Mouse (Mus musculus) heart, postnatal 0 days (tissue): Measurements from ENCODE around the gene Uchl5. TPM values are rescaled to one million over a fixed set of nuclear protein-coding genes. Genes with fewer than 3 reads are reported as not detected.

Source experiments
- ATAC-seq: fragments of 200-750 bp; cut with Nextera tagmentation; 2 replicates; pipeline ENCODE4 v1.8.0; 2017; ENCODE audit warnings: low read depth, moderate number of reproducible peaks, moderate library complexity; ENCODE audit not compliant: insufficient read depth
- DNase-seq: peaks from one replicate; pipeline ENCODE4 v3.0.0-alpha.2; 2016; ENCODE audit warnings: low spot score
- H3K27ac ChIP-seq: fragments of 300-500 bp; sonication (generic); 2 replicates; pipeline ENCODE4 v1.5.1; 2014; ENCODE audit warnings: low read depth, mild to moderate bottlenecking
- H3K27me3 ChIP-seq: fragments of 300-500 bp; sonication (generic); 2 replicates; pipeline ENCODE4 v1.6.1; 2014; ENCODE audit warnings: low read length, mixed read lengths; ENCODE audit not compliant: control insufficient read depth, insufficient read depth
- H3K36me3 ChIP-seq: fragments of 300-500 bp; sonication (generic); replicated peaks from 2 replicates; pipeline ENCODE4 v1.6.1; 2014; ENCODE audit warnings: low read length, mixed read lengths; ENCODE audit not compliant: control insufficient read depth, insufficient read depth
- H3K4me1 ChIP-seq: fragments of 300-500 bp; sonication (generic); 2 replicates; pipeline ENCODE4 v1.6.1; 2014; ENCODE audit warnings: antibody characterized with exemption; ENCODE audit not compliant: control insufficient read depth, insufficient read depth
- H3K4me2 ChIP-seq: fragments of 300-500 bp; sonication (generic); 2 replicates; pipeline ENCODE4 v1.6.1; 2014; ENCODE audit warnings: low read depth, mild to moderate bottlenecking, low read length, moderate library complexity
- H3K4me3 ChIP-seq: fragments of 300-500 bp; sonication (generic); 2 replicates; pipeline ENCODE4 v1.5.1; 2014; ENCODE audit warnings: low read depth, low read length
- H3K9ac ChIP-seq: fragments of 300-500 bp; sonication (generic); replicated peaks from 2 replicates; pipeline ENCODE4 v1.6.1; 2014; ENCODE audit warnings: low read depth, low read length, mixed read lengths
- H3K9me3 ChIP-seq: fragments of 300-500 bp; sonication (generic); replicated peaks from 2 replicates; pipeline ENCODE4 v1.6.1; 2016; ENCODE audit warnings: low read length; ENCODE audit not compliant: control insufficient read depth
- CTCF ChIP-seq: IDR thresholded peaks from 2 replicates; pipeline ENCODE4 v1.5.1; 2016; ENCODE audit warnings: antibody characterized with exemption, control low read depth, low read depth
- EP300 ChIP-seq: IDR thresholded peaks from 2 replicates; pipeline ENCODE4 v1.6.1; 2016; ENCODE audit warnings: antibody characterized with exemption, low read depth
- WGBS: fragments of 180-500 bp; shearing (Covaris S2); extraction: QIAGEN DNeasy Blood & Tissue Kit; methylation state at CpG from one replicate; pipeline ENCODE4 v1.1.7; 2014; 5-methylcytosine and 5-hydroxymethylcytosine counted together
- polyA plus RNA-seq: library from polyadenylated mRNA; unstranded; fragments of >200 nt; fragmentation: Nextera tagmentation; extraction: Ambion mirVana; gene quantifications from 2 replicates; pipeline ENCODE4 v1.2.1, GENCODE M21; 2015
- total RNA-seq: library from RNA; depleted of rRNA; stranded (reverse); fragments of >200 nt; gene quantifications from 2 replicates; pipeline ENCODE4 v1.2.3, GENCODE M21; 2014; ENCODE audit warnings: low replicate concordance; rRNA removed

Gene Uchl5
- total RNA-seq (5.8 and 7.2 TPM in 2 replicates), polyA plus RNA-seq (46.4 and 49.3 TPM in 2 replicates)

- DNase-seq (peak; percentile 98), ATAC-seq (peak; percentile 95)
- H3K4me2 ChIP-seq: peak within 1 kb of the TSS; percentile 90
- H3K36me3 ChIP-seq: no peaks in the 10 kb centered on the region
- TF ChIP-seq CTCF: peak; percentile 99
- TF ChIP-seq EP300: no peak
- under 1% methylated on average over 83 of the region's 84 CpGs for WGBS
- peak within 1 kb of the TSS; percentile 75 for H3K27ac ChIP-seq
- peaks cover 18% of the 10 kb centered on the region for H3K4me1 ChIP-seq
- no peaks in the 10 kb centered on the region for H3K27me3 ChIP-seq
- no peaks in the 10 kb centered on the region for H3K9me3 ChIP-seq
- H3K4me3 ChIP-seq: peak within 1 kb of the TSS; percentile 82
- peak within 1 kb of the TSS; percentile 74 for H3K9ac ChIP-seq
Measured at GRCm38 (mm10) chr1:143776446-143777411, at the start of gene Uchl5, which contains the start of gene Trove2. TSS of gene Uchl5 (plus strand) at chr1:143777272. TSS of gene Trove2 (minus strand) at chr1:143777068.

GRCm38 (mm10) chr1:143727701-143728445 is 49.2 kb upstream of the Uchl5 start:
- Histone ChIP-seq H3K4me1 (no peaks in the 10 kb centered on the region), H3K9ac (no peak overlapping the region), H3K27ac (no peak overlapping the region), H3K36me3 (no peaks in the 10 kb centered on the region), H3K4me3 (no peak overlapping the region), H3K27me3 (no peaks in the 10 kb centered on the region), H3K9me3 (no peaks in the 10 kb centered on the region), H3K4me2 (no peak overlapping the region)
- DNase-seq: no peak
- WGBS: 58% methylated on average over 9 of the region's 9 CpGs
- TF ChIP-seq EP300 (no peak), CTCF (no peak)
- ATAC-seq: no peak

GRCm38 (mm10) chr1:143730899-143731298 is 46.2 kb upstream of the Uchl5 start:
- H3K27me3 ChIP-seq: no peaks in the 10 kb centered on the region
- H3K36me3 ChIP-seq: no peaks in the 10 kb centered on the region
- H3K4me1 ChIP-seq: no peaks in the 10 kb centered on the region
- DNase-seq: no peak
- H3K4me3 ChIP-seq: no peak overlapping the region
- H3K9me3 ChIP-seq: no peaks in the 10 kb centered on the region
- no peak overlapping the region for H3K27ac ChIP-seq
- no peak overlapping the region for H3K9ac ChIP-seq
- no peak overlapping the region for H3K4me2 ChIP-seq
- WGBS: 76% methylated on average over 2 of the region's 2 CpGs
- no peak for ATAC-seq
- TF ChIP-seq CTCF (peak; percentile 45), EP300 (no peak)

- Histone ChIP-seq H3K27ac (no peak overlapping the region), H3K36me3 (no peaks in the 10 kb centered on the region), H3K9me3 (no peaks in the 10 kb centered on the region), H3K4me1 (no peaks in the 10 kb centered on the region), H3K27me3 (no peaks in the 10 kb centered on the region), H3K4me3 (no peak overlapping the region), H3K4me2 (no peak overlapping the region), H3K9ac (no peak overlapping the region)
- DNase-seq (no peak), ATAC-seq (no peak)
- WGBS: 71% methylated on average over 4 of the region's 4 CpGs
- TF ChIP-seq CTCF (no peak), EP300 (no peak)
Measured at GRCm38 (mm10) chr1:143731691-143732090, 45.4 kb upstream of the Uchl5 start.

- Histone ChIP-seq H3K36me3 (no peaks in the 10 kb centered on the region), H3K9me3 (no peaks in the 10 kb centered on the region), H3K27me3 (no peaks in the 10 kb centered on the region), H3K4me3 (no peak overlapping the region), H3K27ac (no peak overlapping the region), H3K4me2 (no peak overlapping the region), H3K4me1 (no peaks in the 10 kb centered on the region), H3K9ac (no peak overlapping the region)
- no peak for ATAC-seq
- no peak for DNase-seq
- TF ChIP-seq EP300 (no peak), CTCF (no peak)
- WGBS: 76% methylated on average over 5 of the region's 5 CpGs
Measured at GRCm38 (mm10) chr1:143733914-143734410, 43.1 kb upstream of the Uchl5 start.
